Mouse (Mus musculus): ENCODE measurements around the gene Atp6v0e2. TPM values are rescaled to one million over a fixed set of nuclear protein-coding genes. Genes with fewer than 3 reads are reported as not detected.

Gene Atp6v0e2
- polyA plus RNA-seq, 1 experiment from 2014 or later: 11.7 TPM

DNA sequence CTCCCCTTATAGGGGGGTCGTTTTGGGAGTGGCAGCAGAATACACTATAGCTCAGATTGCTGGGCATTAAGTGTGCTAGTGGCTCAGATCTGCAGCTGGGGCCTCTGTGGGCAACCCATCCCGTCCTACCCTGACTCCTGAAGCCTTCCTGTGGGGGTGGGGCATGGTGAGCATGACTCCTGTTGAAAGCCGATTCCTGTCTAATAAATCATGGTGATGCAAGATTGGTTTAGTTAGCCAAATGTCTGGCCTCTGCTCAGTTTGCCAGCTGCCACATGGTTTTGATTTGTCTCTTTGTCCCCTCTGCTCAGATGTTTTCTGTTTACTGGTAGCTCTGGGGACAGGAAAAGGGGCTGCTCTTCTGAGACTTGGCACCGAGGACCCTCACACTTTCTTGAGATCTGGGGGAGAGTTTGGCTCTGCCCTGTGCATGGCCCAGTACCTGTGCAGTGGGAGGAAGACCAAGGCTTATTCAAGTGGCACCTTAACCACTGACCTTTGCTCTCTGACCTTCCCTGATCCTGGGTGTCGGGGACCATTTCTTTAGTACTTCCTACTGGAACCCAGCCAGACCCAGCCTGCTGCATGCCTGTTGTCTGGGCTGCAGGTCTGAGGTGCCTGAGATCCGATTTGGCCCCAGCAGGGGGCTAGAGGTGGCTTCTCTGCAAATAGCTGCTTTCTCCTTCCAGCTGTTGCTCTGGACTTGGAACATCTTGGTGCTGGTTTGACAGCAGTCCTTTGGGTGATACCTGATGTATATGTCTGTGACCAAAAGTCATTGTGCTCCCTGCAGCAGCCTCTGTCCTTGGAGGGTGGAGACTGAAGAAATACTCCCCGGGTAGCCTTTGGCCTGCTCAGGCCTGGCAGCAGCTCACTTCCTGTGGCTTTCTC, 4.4 kb downstream of the Atp6v0e2 start:
- H3K9me3 ChIP-seq: no peaks in the 10 kb centered on the region
- peak; percentile 13; the same call in 1 of the 2 replicates for ATAC-seq (ENCODE audit: borderline replicate concordance, extremely low read depth, low FRiP score, low TSS enrichment)
- H3K4me2 ChIP-seq: no peak overlapping the region
- H3K4me3 ChIP-seq: no peak overlapping the region
- H3K27ac ChIP-seq: peak overlapping the region; percentile 22; the same call in 1 of the 2 replicates
- H3K36me3 ChIP-seq: no peaks in the 10 kb centered on the region
- peaks cover 20% of the 10 kb centered on the region for H3K4me1 ChIP-seq
- no peak overlapping the region for H3K9ac ChIP-seq
- WGBS: 23% methylated on average over 7 of the region's 7 CpGs
- H3K27me3 ChIP-seq: no peaks in the 10 kb centered on the region

DNA sequence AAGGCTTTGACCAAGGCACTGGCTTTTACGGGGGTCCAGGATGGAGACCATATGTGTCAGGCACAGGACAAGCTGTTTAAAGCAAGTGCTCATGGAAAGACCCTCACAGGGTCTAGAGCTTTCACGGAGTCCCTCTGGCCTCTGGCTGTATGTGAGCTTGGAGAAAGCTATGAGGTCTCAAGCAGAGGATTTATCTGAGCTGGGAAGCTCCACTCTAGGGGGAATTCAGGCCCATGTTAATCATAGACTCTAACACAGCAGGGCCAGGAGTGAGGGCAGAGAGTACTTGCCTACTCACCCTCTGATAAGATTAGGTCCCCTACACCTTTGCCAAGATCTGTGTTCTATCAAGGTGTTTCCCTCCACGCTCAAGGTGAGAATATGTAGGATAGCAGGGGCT, 5.2 kb downstream of the Atp6v0e2 start:
- no peak overlapping the region for H3K4me3 ChIP-seq
- H3K4me2 ChIP-seq: no peak overlapping the region
- WGBS: 85% methylated on average over 3 of the region's 3 CpGs
- peaks cover 12% of the 10 kb centered on the region for H3K4me1 ChIP-seq
- H3K36me3 ChIP-seq: no peaks in the 10 kb centered on the region
- no peaks in the 10 kb centered on the region for H3K9me3 ChIP-seq
- no peak overlapping the region for H3K27ac ChIP-seq
- ATAC-seq (ENCODE audit: borderline replicate concordance, extremely low read depth, low FRiP score, low TSS enrichment): no peak
- no peak overlapping the region for H3K9ac ChIP-seq
- H3K27me3 ChIP-seq: no peaks in the 10 kb centered on the region

DNA sequence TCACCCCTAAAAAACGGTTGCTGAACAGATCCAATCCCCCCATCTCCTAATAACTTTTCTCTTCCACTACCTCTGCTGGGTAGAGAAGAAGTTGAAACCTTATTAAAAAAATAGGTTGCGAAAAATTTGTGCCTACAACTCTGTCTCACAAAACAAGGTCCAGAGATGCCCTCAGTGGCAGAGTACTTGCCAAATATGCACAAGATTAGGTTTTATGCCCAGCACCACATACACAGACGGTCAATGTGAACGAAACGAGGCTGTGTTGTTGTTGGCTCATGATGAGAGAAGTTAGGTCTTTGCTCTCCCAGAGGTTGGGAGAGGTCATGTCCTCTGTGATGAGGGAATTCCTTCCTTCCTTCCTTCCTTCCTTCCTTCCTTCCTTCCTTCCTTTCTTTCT, 7.8 kb downstream of the Atp6v0e2 start:
- no peaks in the 10 kb centered on the region for H3K9me3 ChIP-seq
- no peak overlapping the region for H3K4me3 ChIP-seq
- H3K27me3 ChIP-seq: no peaks in the 10 kb centered on the region
- no peaks in the 10 kb centered on the region for H3K36me3 ChIP-seq
- 49% methylated on average over 5 of the region's 5 CpGs for WGBS
- no peak for ATAC-seq (ENCODE audit: borderline replicate concordance, extremely low read depth, low FRiP score, low TSS enrichment)
- H3K9ac ChIP-seq: no peak overlapping the region
- H3K4me2 ChIP-seq: no peak overlapping the region
- no peak overlapping the region for H3K27ac ChIP-seq
- H3K4me1 ChIP-seq: peaks cover 9% of the 10 kb centered on the region

DNA sequence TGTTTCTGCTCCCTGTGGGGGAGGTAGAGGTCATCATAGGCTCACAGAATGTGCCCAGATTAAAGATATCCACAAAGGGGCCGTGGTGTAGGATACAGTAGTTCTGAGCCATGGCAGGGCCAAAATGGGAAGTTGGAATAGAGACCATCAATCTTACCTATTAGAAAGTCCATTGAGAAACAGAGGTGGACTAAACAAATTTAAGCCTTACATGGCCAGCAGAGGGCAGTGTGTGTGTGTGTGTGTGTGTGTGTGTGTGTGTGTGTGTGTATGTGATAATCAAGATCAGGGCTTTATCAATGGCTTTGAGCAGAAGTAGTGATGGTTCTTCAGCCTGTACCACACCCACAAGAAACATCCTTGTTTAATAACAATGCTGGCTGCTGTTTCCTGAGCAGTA, 8.9 kb downstream of the Atp6v0e2 start:
- Histone ChIP-seq H3K9ac (no peak overlapping the region), H3K27ac (no peak overlapping the region), H3K4me3 (no peak overlapping the region), H3K9me3 (no peaks in the 10 kb centered on the region), H3K27me3 (no peaks in the 10 kb centered on the region), H3K36me3 (no peaks in the 10 kb centered on the region), H3K4me1 (peaks cover 7% of the 10 kb centered on the region), H3K4me2 (no peak overlapping the region)
- no peak; the same call in 1 of the 2 replicates for ATAC-seq (ENCODE audit: borderline replicate concordance, extremely low read depth, low FRiP score, low TSS enrichment)
- 64% methylated on average over 1 of the region's 1 CpGs for WGBS

DNA sequence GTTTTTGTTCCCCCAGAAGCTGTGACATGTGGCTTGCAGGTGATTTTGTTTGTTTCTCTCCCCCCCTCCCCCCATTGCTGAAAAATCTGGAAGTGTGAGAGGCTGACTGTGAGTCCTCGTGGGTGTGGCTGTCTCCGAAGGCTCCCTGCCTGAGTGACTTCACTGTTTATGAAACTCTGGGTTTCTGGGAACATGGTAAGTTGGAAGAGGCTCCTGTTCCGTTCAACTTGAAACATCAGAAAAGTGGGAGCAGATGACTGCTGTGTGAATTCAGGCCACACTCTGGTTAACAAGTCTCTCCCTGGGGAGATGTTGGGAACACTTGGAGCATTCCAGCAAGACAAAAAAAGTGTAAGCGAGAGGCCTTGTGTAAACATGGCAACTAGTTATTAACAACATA, 9.4 kb downstream of the Atp6v0e2 start:
- no peak overlapping the region for H3K9ac ChIP-seq
- no peak overlapping the region for H3K27ac ChIP-seq
- no peak overlapping the region for H3K4me3 ChIP-seq
- H3K36me3 ChIP-seq: no peaks in the 10 kb centered on the region
- no peaks in the 10 kb centered on the region for H3K27me3 ChIP-seq
- H3K9me3 ChIP-seq: no peaks in the 10 kb centered on the region
- H3K4me2 ChIP-seq: no peak overlapping the region
- peaks cover 3% of the 10 kb centered on the region for H3K4me1 ChIP-seq
- no peak for ATAC-seq (ENCODE audit: borderline replicate concordance, extremely low read depth, low FRiP score, low TSS enrichment)
- 49% methylated on average over 4 of the region's 4 CpGs for WGBS

DNA sequence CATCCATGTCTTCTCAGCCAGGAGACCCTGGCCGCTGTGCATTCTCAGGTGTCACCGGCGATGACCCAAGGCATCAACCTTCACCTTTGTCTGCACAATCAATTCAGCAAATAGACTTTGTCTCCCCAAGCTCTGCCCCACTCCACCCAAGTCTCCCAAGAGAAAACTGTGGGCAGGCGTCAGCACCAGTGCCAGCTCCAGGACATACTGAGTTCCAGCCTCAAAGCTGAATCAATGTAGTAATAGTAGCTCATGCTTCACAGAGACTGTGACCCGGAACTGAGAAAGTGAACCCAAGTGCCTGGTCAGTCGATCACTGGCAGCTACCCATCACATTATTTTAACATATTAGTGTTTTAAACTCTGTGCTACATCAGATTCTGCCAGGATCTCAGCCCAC, 10.9 kb downstream of the Atp6v0e2 start:
- no peaks in the 10 kb centered on the region for H3K4me1 ChIP-seq
- H3K9ac ChIP-seq: no peak overlapping the region
- ATAC-seq (ENCODE audit: borderline replicate concordance, extremely low read depth, low FRiP score, low TSS enrichment): no peak
- 79% methylated on average over 6 of the region's 6 CpGs for WGBS
- H3K27me3 ChIP-seq: no peaks in the 10 kb centered on the region
- no peak overlapping the region for H3K4me3 ChIP-seq
- H3K27ac ChIP-seq: no peak overlapping the region
- no peaks in the 10 kb centered on the region for H3K9me3 ChIP-seq
- H3K4me2 ChIP-seq: no peak overlapping the region
- no peaks in the 10 kb centered on the region for H3K36me3 ChIP-seq

DNA sequence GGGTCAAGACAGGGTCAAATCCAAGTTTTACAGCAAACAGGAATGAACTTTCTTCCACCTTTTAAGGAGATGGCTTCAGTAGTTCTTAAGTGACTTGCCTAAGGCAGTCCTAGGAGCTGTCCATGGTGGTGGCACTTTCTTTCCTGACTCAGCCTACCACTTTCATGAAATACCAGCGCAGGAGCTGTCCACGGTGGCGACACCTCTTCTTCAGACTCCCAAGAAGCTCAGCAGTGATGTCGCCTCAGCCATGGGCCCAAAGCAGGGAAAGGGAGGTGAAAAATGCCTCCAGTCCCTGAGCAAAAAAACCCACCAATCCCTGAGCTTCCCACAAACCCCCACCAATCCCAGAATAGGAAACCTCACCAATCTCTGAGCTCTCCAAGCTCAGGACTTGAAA, 15.5 kb downstream of the Atp6v0e2 start:
- no peaks in the 10 kb centered on the region for H3K27me3 ChIP-seq

DNA sequence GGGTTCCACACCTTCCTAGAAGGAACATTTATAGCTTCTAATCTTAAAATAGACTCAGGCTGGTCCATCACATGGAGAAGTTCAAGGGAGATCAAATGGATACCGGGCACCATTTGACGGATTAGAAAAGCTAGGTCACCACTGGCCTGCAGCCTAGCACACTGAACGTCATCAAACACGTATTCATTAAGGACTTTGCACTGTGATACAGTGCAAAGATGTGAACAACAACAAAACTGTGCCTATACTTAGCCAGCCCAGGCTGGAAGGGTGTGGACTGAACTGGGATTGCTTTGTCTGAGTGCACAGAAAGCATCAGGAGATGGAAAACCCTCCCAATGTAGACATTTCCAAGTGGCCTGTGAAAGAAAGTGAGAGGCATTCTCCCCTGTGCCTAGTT, 16.4 kb downstream of the Atp6v0e2 start:
- 73% methylated on average over 4 of the region's 4 CpGs for WGBS
- H3K27me3 ChIP-seq: no peaks in the 10 kb centered on the region
- peak overlapping the region; percentile 82 for H3K4me2 ChIP-seq
- H3K4me1 ChIP-seq: peaks cover 9% of the 10 kb centered on the region; the same call in 1 of the 2 replicates
- no peaks in the 10 kb centered on the region for H3K9me3 ChIP-seq
- no peak for ATAC-seq (ENCODE audit: borderline replicate concordance, extremely low read depth, low FRiP score, low TSS enrichment)
- peak overlapping the region; percentile 61; the same call in 1 of the 2 replicates for H3K9ac ChIP-seq
- peak overlapping the region; percentile 99 for H3K27ac ChIP-seq
- H3K36me3 ChIP-seq: no peaks in the 10 kb centered on the region
- peak overlapping the region; percentile 59 for H3K4me3 ChIP-seq

More for the DNA sequence above, 15.5 kb downstream of the Atp6v0e2 start:
- Histone ChIP-seq H3K27ac (no peak overlapping the region), H3K36me3 (no peaks in the 10 kb centered on the region), H3K9ac (no peak overlapping the region), H3K4me1 (peaks cover 9% of the 10 kb centered on the region; the same call in 1 of the 2 replicates), H3K4me2 (no peak overlapping the region), H3K9me3 (no peaks in the 10 kb centered on the region), H3K4me3 (no peak overlapping the region)
- 50% methylated on average over 4 of the region's 4 CpGs for WGBS
- ATAC-seq (ENCODE audit: borderline replicate concordance, extremely low read depth, low FRiP score, low TSS enrichment): no peak

DNA sequence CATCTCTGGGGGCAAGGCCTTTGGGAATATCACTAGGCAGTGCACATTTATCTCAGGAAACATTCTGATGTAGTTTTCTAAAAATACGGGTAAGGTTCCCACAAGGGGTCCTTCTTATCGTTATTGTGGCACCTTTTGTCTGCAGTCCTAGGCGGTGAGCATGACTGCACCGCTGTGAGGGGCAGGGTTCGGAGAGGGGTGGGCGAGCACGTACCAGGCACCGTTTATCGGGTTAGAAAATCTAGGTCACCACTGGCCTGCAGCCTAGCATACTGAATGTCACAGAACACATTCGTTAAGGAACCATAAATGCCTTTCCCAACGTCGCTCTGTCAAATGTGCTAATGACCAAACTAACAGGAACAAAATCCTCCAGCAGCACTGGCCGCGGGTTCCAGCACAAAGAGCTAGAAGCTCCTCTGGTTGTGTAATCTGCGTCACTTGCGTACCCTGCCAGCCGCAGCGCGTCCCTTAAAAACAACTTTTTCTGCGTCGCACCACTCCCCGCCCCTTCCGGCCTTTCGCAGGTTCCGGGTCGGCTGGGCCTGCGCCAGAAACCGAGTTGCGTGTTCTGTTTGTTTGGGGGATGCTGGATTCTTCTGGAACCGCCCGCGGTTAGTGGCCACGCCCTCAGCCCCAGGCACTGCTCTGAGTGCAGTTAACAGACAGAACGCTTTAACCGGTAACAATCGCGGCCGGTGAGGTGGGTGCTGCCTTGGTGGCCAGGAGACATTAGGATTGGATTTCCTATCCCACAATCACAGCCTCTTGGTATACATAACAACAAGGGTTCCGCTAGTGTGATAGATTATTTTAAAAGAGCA, 17.1 kb downstream of the Atp6v0e2 start, which contains the start of gene Lrrc61:
Gene Lrrc61 (plus strand): TSS at position 517 of the 824 bp plus-strand sequence.
- peak within 1 kb of the TSS; percentile 82 for H3K4me2 ChIP-seq
- ATAC-seq (ENCODE audit: borderline replicate concordance, extremely low read depth, low FRiP score, low TSS enrichment): peak; percentile 95
- H3K9me3 ChIP-seq: no peaks in the 10 kb centered on the region
- H3K4me3 ChIP-seq: peak within 1 kb of the TSS; percentile 59
- under 1% methylated on average over 39 of the region's 39 CpGs for WGBS
- peaks cover 9% of the 10 kb centered on the region; the same call in 1 of the 2 replicates for H3K4me1 ChIP-seq
- H3K27me3 ChIP-seq: no peaks in the 10 kb centered on the region
- H3K27ac ChIP-seq: peak within 1 kb of the TSS; percentile 99
- no peaks in the 10 kb centered on the region for H3K36me3 ChIP-seq
- peak within 1 kb of the TSS; percentile 61 for H3K9ac ChIP-seq

DNA sequence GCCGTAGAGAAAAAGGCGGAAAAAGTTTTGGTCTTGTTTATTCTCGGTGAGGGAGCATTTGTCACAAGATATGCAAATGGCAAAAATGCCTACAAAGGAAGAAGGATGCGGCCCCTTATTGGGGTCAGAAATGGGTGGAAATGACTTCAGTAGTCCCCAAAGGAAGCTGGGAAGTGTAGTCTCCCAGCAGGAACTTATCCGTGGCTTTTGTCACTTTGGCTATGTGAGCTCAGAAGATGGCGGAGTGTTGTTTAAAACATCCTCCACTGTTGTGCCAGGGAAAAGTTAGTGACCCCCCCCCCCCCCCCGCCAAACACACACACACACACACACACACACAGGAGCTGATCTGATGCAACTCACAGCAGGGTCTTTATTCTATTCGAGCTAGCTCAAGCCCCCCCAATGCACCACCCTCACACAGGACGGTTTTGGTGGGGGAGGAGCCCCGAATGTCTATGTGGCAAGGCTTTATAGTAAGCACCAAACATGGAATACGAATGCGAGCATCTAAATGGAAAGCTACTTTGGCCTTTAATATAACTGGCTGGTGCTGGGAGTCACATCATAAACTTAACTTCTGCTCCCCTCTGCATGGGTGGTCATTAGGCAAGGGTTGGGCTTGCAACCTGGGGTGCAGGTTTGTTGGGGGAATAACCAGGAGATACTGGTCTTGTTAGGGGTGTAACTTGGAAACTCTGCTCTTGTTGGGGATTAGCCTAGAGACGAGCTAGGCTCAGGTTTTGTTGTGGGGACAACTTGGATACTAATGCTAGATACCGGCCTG, 17.9 kb downstream of the Atp6v0e2 start:
- WGBS: 27% methylated on average over 14 of the region's 14 CpGs
- peak overlapping the region; percentile 61 for H3K9ac ChIP-seq
- H3K9me3 ChIP-seq: no peaks in the 10 kb centered on the region
- H3K4me2 ChIP-seq: peak overlapping the region; percentile 82
- H3K36me3 ChIP-seq: no peaks in the 10 kb centered on the region
- H3K27me3 ChIP-seq: no peaks in the 10 kb centered on the region
- peak; percentile 82 for ATAC-seq (ENCODE audit: borderline replicate concordance, extremely low read depth, low FRiP score, low TSS enrichment)
- peak overlapping the region; percentile 99 for H3K27ac ChIP-seq
- peak overlapping the region; percentile 59 for H3K4me3 ChIP-seq
- peaks cover 9% of the 10 kb centered on the region; the same call in 1 of the 2 replicates for H3K4me1 ChIP-seq

DNA sequence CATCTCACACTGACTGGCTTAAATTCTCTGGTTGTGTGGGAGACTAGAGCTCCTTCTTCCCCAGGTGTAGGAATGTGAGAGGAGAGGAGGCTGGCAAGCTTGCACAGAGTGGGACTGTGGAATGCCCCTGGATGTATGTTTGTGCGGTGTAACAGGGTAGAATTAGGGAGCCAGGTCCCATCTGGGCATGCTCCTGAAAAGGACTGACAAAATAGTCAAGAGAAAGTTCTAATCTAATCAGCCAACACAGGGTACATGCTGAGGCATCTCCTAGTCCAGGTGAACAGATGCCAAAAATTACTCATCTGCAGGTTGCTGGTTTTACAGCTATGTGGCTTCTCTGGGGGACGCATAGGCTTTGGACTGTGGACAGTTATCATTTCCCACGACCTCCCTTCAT, 18.5 kb downstream of the Atp6v0e2 start:
- no peak for ATAC-seq (ENCODE audit: borderline replicate concordance, extremely low read depth, low FRiP score, low TSS enrichment)
- Histone ChIP-seq H3K9ac (no peak overlapping the region), H3K27me3 (no peaks in the 10 kb centered on the region), H3K36me3 (no peaks in the 10 kb centered on the region), H3K27ac (peak overlapping the region; percentile 99; the same call in 1 of the 2 replicates), H3K4me2 (0 out of 2 replicates have a peak overlapping the region, but pooled peaks have one; percentile 82), H3K4me3 (no peak overlapping the region), H3K4me1 (peaks cover 9% of the 10 kb centered on the region; the same call in 1 of the 2 replicates), H3K9me3 (no peaks in the 10 kb centered on the region)
- 87% methylated on average over 3 of the region's 3 CpGs for WGBS

Measured in lung, embryonic 15.5 days (tissue).